17 mouse cellular contexts compared by ENCODE assay signal in genomic region chr6:34716206-34716887, GRCm38 (mm10).
DNase-seq lines count a peak whose midpoint lies in the region; ATAC-seq and TF ChIP-seq lines count a peak whose summit lies in the region.
"Had no signal": no experiment of that assay in that cellular context is flagged by ENCODE, and none has a peak within 500 bp of the region (broad histone marks: within the 10 kb centered on the region; RNA-seq: fewer than 3 reads in every experiment).

No protein-coding gene starts in this region.

- H3K4me1 ChIP-seq in intestine, postnatal 0 days (replicated peaks; ENCODE audit: control insufficient read depth, insufficient read depth, low read length): no peaks in the 10 kb centered on the region; the same call in none of the 2 replicates
- peaks cover 20% of the 10 kb centered on the region; the same call in 1 of the 2 replicates for H3K4me1 ChIP-seq in intestine, embryonic 15.5 days (replicated peaks)
- peaks cover 16% of the 10 kb centered on the region for H3K4me1 ChIP-seq in liver, embryonic 16.5 days (ENCODE audit: control insufficient read depth, low read depth, low read length)

- H3K4me3 ChIP-seq in intestine, postnatal 0 days (ENCODE audit: low read depth, low read length): no peak overlapping the region
- no peak overlapping the region for H3K4me3 ChIP-seq in intestine, embryonic 15.5 days (replicated peaks)
- H3K4me3 ChIP-seq in liver, embryonic 16.5 days (ENCODE audit: low read depth, low read length): no peak overlapping the region
- H3K4me3 ChIP-seq in left cerebral cortex, adult 2 months: no peak overlapping the region
- no peak overlapping the region for H3K4me3 ChIP-seq in layer of hippocampus, adult 2 months
- H3K4me3 ChIP-seq: embryonic facial prominence, embryonic 13.5 days; limb, embryonic 13.5 days; megakaryocyte, embryonic 14.5 days; neural tube, embryonic 12.5 days had no signal

- 83% methylated on average over 9 of the region's 9 CpGs for WGBS in intestine, postnatal 0 days
- WGBS in intestine, embryonic 15.5 days: 82% methylated on average over 9 of the region's 9 CpGs
- WGBS in liver, embryonic 16.5 days (ENCODE audit: insufficient replicate concordance): 60% methylated on average over 9 of the region's 9 CpGs

- H3K4me2 ChIP-seq in intestine, postnatal 0 days (replicated peaks; ENCODE audit: low read depth): no peak overlapping the region
- H3K4me2 ChIP-seq in intestine, embryonic 15.5 days (replicated peaks): no peak overlapping the region
- no peak overlapping the region for H3K4me2 ChIP-seq in liver, embryonic 16.5 days (ENCODE audit: low read depth, low read length)
- H3K4me2 ChIP-seq: embryonic facial prominence, embryonic 13.5 days; limb, embryonic 13.5 days; neural tube, embryonic 12.5 days had no signal

- H3K36me3 ChIP-seq in intestine, postnatal 0 days (ENCODE audit: control insufficient read depth, insufficient read depth): no peaks in the 10 kb centered on the region
- H3K36me3 ChIP-seq in intestine, embryonic 15.5 days: no peaks in the 10 kb centered on the region
- H3K36me3 ChIP-seq in liver, embryonic 16.5 days (ENCODE audit: control insufficient read depth, insufficient read depth): no peaks in the 10 kb centered on the region
- H3K36me3 ChIP-seq: neural tube, embryonic 12.5 days had no signal

- no peaks in the 10 kb centered on the region for H3K27me3 ChIP-seq in intestine, postnatal 0 days (replicated peaks; ENCODE audit: control insufficient read depth, insufficient read depth, low read length)
- no peaks in the 10 kb centered on the region for H3K27me3 ChIP-seq in intestine, embryonic 15.5 days (replicated peaks)
- H3K27me3 ChIP-seq in liver, embryonic 16.5 days (ENCODE audit: control insufficient read depth, insufficient read depth, low read depth, low read length): no peaks in the 10 kb centered on the region
- H3K27me3 ChIP-seq: embryonic facial prominence, embryonic 13.5 days; limb, embryonic 13.5 days; neural tube, embryonic 12.5 days had no signal

- 0 out of 2 replicates have a peak overlapping the region, but pooled peaks have one; percentile 4 for H3K27ac ChIP-seq in intestine, postnatal 0 days (ENCODE audit: low read depth, low read length)
- H3K27ac ChIP-seq in intestine, embryonic 15.5 days: no peak overlapping the region
- peak overlapping the region; percentile 80 for H3K27ac ChIP-seq in liver, embryonic 16.5 days (ENCODE audit: low read length)
- no peak overlapping the region for H3K27ac ChIP-seq in left cerebral cortex, adult 2 months
- no peak overlapping the region for H3K27ac ChIP-seq in layer of hippocampus, adult 2 months
- H3K27ac ChIP-seq: neural tube, embryonic 12.5 days had no signal

- DNase-seq in heart, adult 11 months: peak; percentile 51
- no peak for DNase-seq in heart, postnatal 10 days
- peak; percentile 30 for DNase-seq in Muller cell, postnatal 12 days (ENCODE audit: inconsistent ontology term)
- DNase-seq in left cerebral cortex, adult 2 months (ENCODE audit: extremely low spot score in 1 of 2, low spot score in 2 of 2): no peak
- no peak for DNase-seq in layer of hippocampus, adult 2 months (ENCODE audit: low spot score in 2 of 2)
- DNase-seq: adrenal gland, adult 8-10 months; cerebellum, adult 18-20 months; thymus, adult 18-20 months had no signal

- intact Hi-C loops in heart, postnatal 10 days (cut with DNase I): no loop called here
- intact Hi-C loops in left cerebral cortex, adult 2 months (cut with DNase I): no loop called here

- TF ChIP-seq CTCF in intestine, postnatal 0 days (IDR thresholded peaks at IDR 0.05; ENCODE audit: low read depth): no peak
- TF ChIP-seq CTCF in left cerebral cortex, adult 2 months (IDR thresholded peaks at IDR 0.05): no peak
- TF ChIP-seq CTCF in layer of hippocampus, adult 2 months (conservative IDR thresholded peaks at IDR 0.05): no peak

- no peaks in the 10 kb centered on the region for H3K9me3 ChIP-seq in intestine, postnatal 0 days (ENCODE audit: control insufficient read depth)
- no peaks in the 10 kb centered on the region for H3K9me3 ChIP-seq in intestine, embryonic 15.5 days
- H3K9me3 ChIP-seq in liver, embryonic 16.5 days (replicated peaks; ENCODE audit: control insufficient read depth, low read length): no peaks in the 10 kb centered on the region
- H3K9me3 ChIP-seq: embryonic facial prominence, embryonic 13.5 days; limb, embryonic 13.5 days; megakaryocyte, embryonic 14.5 days; neural tube, embryonic 12.5 days had no signal

- H3K9ac ChIP-seq in intestine, postnatal 0 days (ENCODE audit: low read depth, low read length): no peak overlapping the region
- H3K9ac ChIP-seq in intestine, embryonic 15.5 days: no peak overlapping the region
- H3K9ac ChIP-seq in liver, embryonic 16.5 days (ENCODE audit: low read depth, low read length): no peak overlapping the region
- H3K9ac ChIP-seq: embryonic facial prominence, embryonic 13.5 days; limb, embryonic 13.5 days; neural tube, embryonic 12.5 days had no signal

- ATAC-seq in intestine, postnatal 0 days: no peak
- ATAC-seq in intestine, embryonic 15.5 days: no peak
- no peak for ATAC-seq in liver, embryonic 16.5 days (ENCODE audit: low read depth)
- ATAC-seq: hindbrain, embryonic 16.5 days; midbrain, embryonic 16.5 days had no signal

Comparison
In these comparisons a context has a peak if more than half of its experiments do, and no peak if none do; other contexts are left out.
1. DNase-seq: peak in heart, adult 11 months (single experiment) and Muller cell, postnatal 12 days (single experiment); none in heart, postnatal 10 days (0 of 2), left cerebral cortex, adult 2 months (0 of 2) and layer of hippocampus, adult 2 months (0 of 2).
2. H3K27ac ChIP-seq: peak in intestine, postnatal 0 days (single experiment) and liver, embryonic 16.5 days (single experiment); none in intestine, embryonic 15.5 days (single experiment), left cerebral cortex, adult 2 months (single experiment) and layer of hippocampus, adult 2 months (single experiment).